Mouse (Mus musculus) kidney, adult 8-10 months (tissue): ENCODE measurements at regions not wholly inside any gene's neighbourhood (a gene's known extent, or its start where the extent isn't known, plus 50 kb on each side); places are given as distances from the start of the nearest gene placed in this dataset.

Experiments used
- DNase-seq, 2 experiments: peaks; one replicate each; pipeline ENCODE4 v3.0.0; 2022

GRCm38 (mm10) chr2:80717979-80718378, 100.9 kb downstream of the Nup35 start:
- DNase-seq: no peak

DNA sequence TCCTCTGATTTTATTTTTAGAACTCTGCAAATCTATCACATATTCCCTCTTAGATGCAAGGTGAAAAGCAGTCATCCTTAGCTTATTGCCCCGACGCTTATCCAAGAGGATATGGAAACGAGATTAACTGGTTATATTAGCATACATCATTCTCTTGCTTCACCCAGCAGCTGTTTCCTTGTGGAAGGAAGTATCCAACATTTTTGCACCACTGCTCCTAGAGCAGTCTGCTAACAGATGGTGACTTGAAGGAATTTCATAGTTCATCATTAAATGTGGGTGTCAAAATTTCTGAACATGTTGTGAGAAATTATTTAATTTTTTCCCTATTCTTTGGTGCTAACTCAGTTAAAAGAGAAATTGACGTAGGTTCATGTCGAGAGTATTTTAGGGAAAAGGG, 107.0 kb downstream of the Nup35 start:
- no peak for DNase-seq

GRCm38 (mm10) chr2:80731324-80731723, 114.3 kb downstream of the Nup35 start:
- DNase-seq: no peak

GRCm38 (mm10) chr2:80746737-80747136, 129.7 kb downstream of the Nup35 start:
- no peak for DNase-seq

DNA sequence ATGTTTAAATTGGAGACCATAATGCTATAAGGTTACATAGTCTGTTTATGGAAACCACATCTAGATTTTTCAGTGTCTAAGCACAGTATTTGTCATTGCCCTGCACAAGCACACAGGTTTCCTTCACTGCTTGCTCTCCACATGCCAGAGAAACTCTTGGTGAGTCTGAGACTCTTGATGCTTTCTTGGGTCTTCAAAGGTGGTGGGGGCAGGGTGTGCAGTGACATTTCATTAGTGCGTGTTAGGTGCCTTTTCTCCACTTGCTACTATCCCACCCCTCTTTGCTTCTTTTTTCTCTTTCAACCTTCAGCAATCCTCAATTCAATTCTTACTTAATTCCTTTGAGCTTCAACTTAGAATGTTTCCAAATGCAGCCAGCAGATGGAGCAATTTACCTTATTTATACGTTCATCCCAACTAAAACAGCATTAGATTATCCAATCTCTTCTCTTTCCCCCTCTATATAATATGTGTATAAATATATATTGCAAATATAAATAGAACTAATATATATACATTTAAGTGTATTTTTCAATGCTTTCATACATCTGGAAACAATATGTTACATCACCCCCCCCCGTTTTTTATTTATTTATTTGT, 145.1 kb downstream of the Nup35 start:
- peak; percentile 2 to 28 for DNase-seq

DNA sequence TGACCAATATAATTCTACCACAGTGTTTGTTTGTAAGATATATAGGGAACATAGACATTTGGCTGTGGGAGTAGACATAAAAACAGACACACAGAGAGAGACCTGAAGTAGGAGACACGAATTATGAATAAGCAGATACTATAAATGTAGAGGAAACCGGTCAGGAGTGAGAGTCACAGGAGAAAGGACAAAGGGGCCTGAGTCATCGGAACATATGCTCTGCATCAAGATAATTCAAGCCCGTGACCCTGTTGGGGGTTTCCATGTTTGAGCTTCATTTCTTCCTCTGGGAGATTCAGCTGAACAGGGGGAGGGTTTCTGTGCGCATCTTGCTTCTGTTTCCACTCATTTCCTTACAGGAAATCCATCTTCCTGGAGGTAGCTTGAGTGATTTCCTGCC, 154.1 kb downstream of the Nup35 start:
- no peak for DNase-seq

DNA sequence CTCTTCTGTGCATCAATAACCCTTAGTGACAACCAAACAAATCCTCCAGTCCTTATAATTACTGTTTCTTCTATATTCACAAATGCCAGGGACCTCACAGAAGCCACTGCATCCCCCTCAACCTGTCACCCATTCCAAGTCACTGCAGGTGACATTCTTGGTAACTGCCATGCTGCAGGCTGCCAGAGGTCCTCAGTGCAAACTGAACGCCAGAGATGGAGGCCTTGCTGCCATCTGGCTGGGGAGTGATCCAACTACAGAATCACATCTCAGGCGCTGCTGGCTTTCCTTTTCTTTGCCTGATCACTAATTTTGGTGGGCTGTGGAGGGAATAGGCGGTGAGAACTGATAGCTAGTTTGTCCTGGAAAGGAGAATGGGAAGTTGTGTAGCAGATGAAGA, 155.4 kb downstream of the Nup35 start:
- no peak for DNase-seq

DNA sequence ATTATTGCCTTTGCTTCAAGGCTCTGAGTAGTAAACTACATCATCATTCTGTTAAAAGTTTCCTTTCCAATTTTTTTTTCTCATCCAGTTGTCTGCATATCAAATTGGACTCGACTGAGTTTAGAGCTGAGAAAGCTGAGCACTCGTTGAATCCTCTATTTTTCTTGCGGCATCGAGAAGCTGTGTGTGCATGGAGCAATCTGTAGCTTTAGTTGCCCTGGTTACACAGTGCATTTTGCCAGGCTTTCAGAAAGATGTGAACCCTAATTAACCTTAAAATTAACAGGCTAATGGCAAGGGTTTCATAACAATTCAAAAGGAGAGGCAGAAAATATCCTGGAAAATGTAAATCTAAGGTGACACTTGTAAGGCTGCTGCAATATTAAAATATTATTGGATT, 169.3 kb downstream of the Nup35 start:
- no peak for DNase-seq

GRCm38 (mm10) chr2:80793345-80794147, 176.5 kb downstream of the Nup35 start:
- DNase-seq: no peak

- DNase-seq: no peak
Measured at GRCm38 (mm10) chr2:80794148-80794507, 177.1 kb downstream of the Nup35 start.

DNA sequence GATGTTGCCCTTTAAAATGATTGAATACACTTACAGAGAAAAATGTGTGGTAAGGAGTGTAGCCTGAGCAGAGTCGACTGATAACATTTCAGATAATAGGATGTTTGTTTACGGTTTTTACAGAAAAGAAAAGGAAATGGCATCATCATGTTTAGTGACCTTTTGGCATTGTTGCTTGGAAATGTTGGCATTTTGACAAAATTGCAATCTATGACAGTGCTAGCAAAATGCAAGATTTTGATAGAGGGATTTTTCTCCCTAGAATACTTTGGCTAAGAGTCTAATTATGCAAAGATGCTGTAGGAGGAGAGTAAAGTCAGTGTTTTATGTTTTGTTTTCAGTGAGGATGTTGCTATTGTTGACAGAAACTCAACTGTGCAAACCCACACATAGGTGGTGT, 202.2 kb downstream of the Nup35 start:
- no peak for DNase-seq

DNA sequence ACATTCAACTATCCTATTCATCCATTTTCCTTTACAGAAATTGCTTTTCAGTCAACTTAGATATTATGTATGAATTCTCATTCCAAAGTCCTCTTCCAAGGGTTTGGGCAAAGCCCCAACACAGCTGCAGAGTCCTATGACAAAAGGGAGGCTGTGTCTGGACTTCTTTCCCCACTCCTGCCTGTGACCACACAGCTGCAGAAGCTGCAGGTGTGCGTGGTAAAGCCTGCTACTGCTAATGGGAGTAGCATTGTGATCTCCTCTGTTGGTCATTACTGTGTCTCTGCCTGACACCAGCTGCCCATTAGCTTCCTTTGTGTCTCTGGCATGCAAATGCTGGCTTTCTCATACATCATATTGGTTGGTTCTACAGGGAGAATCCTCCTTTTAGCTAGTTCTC, 234.0 kb downstream of the Nup35 start:
- DNase-seq: no peak

- DNase-seq: no peak
Measured at GRCm38 (mm10) chr2:80855214-80855613, 238.2 kb downstream of the Nup35 start.

DNA sequence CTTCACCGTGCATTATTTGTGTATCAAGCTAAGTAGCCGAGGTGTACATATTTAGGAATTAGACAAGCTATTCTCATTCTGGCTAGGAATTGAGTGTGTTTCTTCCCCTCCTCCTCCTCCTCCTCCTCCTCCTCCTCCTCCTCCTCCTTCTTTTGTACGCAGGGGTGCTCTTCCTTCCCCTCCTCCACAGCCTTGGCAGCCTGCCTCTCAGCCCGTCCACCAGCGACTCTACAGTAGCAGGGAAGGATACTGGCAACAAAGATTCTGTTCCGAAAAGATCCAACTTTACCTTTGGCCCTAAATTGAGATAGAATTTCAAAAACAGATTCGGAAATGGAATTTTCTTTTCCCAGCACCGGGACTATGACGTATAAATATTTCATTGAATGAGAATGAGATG, 253.0 kb downstream of the Nup35 start:
- no peak for DNase-seq

DNA sequence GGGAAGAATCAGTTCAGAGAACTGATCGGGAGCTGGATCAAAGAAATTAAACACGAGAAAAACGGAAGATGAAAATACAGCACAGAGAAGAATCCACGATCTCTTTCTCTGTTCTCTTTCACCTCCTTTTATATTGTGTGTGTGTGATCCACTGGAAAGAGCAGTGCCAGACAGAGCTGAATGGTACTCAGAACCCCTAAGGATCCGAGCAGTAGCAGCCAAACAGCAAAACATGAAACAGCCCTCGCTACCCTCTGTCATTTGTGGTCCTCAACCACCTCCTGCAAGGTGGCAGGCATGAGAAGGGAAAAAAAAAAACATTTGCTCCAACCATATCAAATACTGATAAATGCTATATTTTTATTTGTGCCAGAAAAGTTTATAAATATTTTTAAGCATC, 253.4 kb downstream of the Nup35 start:
- DNase-seq: no peak

GRCm38 (mm10) chr2:80871356-80871755, 254.3 kb downstream of the Nup35 start:
- no peak for DNase-seq

DNA sequence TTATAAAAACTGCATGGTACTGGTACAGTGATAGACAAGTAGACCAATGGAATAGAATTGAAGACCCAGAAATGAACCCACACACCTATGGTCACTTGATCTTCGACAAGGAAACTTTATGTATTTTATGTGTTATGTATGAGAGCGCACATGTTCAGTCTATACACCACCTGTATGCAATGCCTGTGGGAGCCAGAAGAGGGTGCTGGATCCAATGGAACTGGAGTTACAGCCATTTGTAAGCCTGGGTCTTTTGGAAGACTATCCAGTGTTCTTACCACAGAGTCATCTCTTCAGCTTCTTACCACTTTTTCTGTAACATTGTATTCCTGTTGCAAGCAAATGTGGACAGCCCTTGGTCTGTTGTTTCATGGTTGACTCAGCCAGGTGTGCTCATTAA, 261.4 kb downstream of the Nup35 start:
- peak in 1 of 2 experiments; percentile 9 for DNase-seq

DNA sequence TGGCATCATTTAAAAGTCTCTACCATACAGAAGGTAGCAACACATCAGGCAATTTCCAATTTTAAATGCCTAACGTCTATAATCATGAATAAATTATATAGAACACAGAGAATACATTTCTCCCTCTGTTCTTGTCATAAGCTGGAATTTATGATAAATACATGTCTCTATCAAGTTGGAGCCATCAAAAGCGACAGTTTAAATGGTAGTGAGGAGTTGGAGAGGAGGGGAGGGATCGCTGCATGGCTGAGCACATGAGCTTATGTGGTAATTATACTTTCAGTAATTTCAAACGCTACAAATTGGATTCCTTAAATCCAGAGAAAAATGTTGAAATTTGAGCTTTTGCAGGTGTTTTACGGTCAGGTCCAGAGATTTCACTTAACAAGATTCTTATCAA, 267.2 kb downstream of the Nup35 start:
- no peak for DNase-seq

DNA sequence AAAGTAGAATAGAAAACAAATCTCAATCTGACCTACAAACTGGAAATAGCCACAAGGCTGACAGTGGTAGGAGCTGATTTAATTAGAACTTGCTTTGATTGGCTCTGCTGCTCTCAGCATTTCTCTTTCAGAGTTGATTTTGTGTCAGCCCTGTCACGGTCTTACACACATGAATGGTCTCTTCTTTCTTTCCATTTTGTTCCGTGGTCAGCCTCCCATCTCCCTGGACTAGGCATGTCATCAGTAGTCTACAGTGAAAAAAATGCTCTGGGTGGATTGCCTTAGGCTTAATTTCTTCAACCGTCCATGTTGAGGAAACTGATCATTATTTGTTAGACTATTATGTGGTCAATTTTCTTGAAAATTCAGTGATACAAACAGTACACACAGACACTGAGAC, 285.0 kb downstream of the Nup35 start:
- DNase-seq: no peak

DNA sequence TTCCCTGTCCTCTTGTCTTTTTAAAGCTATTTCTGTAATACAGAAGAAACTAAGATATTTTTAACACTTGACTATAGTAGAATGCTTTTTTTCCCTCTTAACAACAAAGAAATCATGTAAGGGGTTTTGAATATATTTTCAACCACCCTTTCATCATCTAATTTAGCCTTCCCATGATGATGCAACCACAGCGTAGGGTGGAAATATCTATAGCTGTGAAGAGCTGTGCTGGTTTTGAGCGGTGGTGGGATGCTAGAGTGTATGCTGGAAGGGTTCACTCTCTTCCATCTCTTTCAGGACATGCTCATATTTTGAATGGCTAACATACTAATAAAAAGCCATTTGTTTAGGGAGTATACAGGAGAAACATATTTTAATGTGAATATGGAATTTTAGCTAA, 296.4 kb downstream of the Nup35 start:
- no peak for DNase-seq

- DNase-seq: no peak
Measured at GRCm38 (mm10) chr2:80945521-80945920, 328.5 kb downstream of the Nup35 start.

- no peak for DNase-seq
Measured at GRCm38 (mm10) chr2:80966766-80967165, 349.7 kb downstream of the Nup35 start.

- DNase-seq: no peak
Measured at GRCm38 (mm10) chr2:80967260-80967659, 350.2 kb downstream of the Nup35 start.

DNA sequence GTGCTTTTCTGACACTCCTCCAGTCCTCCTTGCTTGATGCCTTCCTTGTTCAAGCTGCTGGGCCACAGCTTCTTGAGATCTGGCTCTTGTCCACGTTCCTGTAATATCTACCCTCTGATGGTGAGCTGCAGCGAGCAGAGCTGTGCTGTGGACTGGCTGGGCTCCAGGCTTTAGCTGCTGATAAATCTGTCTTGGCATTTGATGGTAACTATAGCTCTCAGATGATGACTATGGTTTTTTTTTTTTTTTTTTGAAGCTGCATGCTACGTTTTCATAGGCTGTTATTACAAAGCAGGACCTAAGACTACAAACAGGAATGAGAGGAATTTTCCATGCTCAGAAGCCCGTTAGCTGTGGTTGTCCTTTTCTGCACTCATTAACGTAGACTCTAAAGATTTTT, 352.3 kb downstream of the Nup35 start:
- DNase-seq: peak in 1 of 2 experiments; percentile 1

DNA sequence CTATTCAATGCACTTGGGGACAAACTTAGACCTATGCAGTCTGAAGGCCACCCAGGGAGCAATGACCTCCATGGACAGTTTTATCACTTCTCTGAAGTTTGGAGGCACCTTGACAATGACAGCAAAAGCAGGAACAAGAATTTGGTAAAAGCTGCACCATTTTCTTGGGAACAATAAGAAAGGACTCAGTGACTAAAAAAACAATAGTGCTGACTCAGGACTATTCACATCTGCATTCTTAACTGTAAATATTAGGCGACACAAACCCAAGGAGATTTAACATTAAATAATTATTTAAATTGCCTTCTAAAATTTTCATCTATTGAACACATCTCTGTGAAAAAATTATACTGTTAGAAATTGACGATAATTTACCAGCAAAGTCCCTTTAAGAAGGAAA, 356.2 kb downstream of the Nup35 start:
- no peak for DNase-seq
